Mouse (Mus musculus): ENCODE results near the gene Itgam. TPM values are rescaled to one million over a fixed set of nuclear protein-coding genes. Genes with fewer than 3 reads are reported as not detected.
"Not testable (repeated sequence)": the region's sequence is repeated elsewhere in the genome, so short reads cannot be mapped to it uniquely, and the experiment has no call there.

Gene Itgam
- polyA plus RNA-seq, 1 experiment from 2014 or later: 0.20 TPM

GRCm38 (mm10) chr7:128133596-128133995, 71.2 kb downstream of the Itgam start:
- Histone ChIP-seq H3K27me3 (ENCODE audit: control insufficient read depth, insufficient read depth, low read length) (no peaks in the 10 kb centered on the region), H3K9me3 (ENCODE audit: control insufficient read depth, low read length) (no peaks in the 10 kb centered on the region), H3K4me3 (ENCODE audit: low read depth, low read length) (no peak overlapping the region), H3K4me2 (no peak overlapping the region), H3K27ac (ENCODE audit: low read depth, low read length) (no peak overlapping the region), H3K9ac (ENCODE audit: low read length) (no peak overlapping the region), H3K36me3 (ENCODE audit: control insufficient read depth, insufficient read depth, low read length) (no peaks in the 10 kb centered on the region), H3K4me1 (ENCODE audit: control insufficient read depth, insufficient read depth, low read length) (no peaks in the 10 kb centered on the region)
- DNase-seq (ENCODE audit: low spot score, missing footprints): no peak
- ATAC-seq (ENCODE audit: low FRiP score): no peak
- WGBS: 83% methylated on average over 2 of the region's 2 CpGs

DNA sequence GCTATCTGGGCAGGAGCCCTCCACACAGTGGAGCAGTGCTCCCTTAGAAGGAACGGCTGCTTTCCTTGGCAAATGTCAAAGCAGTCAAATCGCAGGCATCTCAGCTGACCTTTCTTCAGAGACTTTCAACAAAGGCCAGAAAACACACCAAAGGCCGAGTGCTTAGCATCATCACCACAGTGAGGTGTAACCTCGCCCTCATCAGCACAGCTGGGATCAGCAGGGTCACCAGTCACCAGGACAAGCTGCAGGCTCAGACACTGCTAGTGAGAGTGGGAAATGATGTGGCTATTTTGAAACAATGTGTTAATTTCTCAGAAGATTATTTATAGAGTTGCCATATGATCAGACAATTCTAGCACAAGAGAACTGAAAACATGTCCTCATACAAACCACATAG, 74.5 kb downstream of the Itgam start:
- no peak for DNase-seq (ENCODE audit: low spot score, missing footprints)
- Histone ChIP-seq H3K9me3 (ENCODE audit: control insufficient read depth, low read length) (no peaks in the 10 kb centered on the region), H3K4me2 (no peak overlapping the region), H3K27ac (ENCODE audit: low read depth, low read length) (no peak overlapping the region), H3K27me3 (ENCODE audit: control insufficient read depth, insufficient read depth, low read length) (no peaks in the 10 kb centered on the region), H3K4me3 (ENCODE audit: low read depth, low read length) (no peak overlapping the region), H3K4me1 (ENCODE audit: control insufficient read depth, insufficient read depth, low read length) (no peaks in the 10 kb centered on the region), H3K36me3 (ENCODE audit: control insufficient read depth, insufficient read depth, low read length) (no peaks in the 10 kb centered on the region), H3K9ac (ENCODE audit: low read length) (no peak overlapping the region)
- WGBS: 55% methylated on average over 4 of the region's 4 CpGs
- ATAC-seq (ENCODE audit: low FRiP score): no peak

- H3K9me3 ChIP-seq (ENCODE audit: control insufficient read depth, low read length): no peaks in the 10 kb centered on the region
- H3K4me2 ChIP-seq: no peak overlapping the region
- DNase-seq (ENCODE audit: low spot score, missing footprints) (no peak), ATAC-seq (ENCODE audit: low FRiP score) (no peak)
- no peaks in the 10 kb centered on the region for H3K4me1 ChIP-seq (ENCODE audit: control insufficient read depth, insufficient read depth, low read length)
- H3K27ac ChIP-seq (ENCODE audit: low read depth, low read length): no peak overlapping the region
- no peaks in the 10 kb centered on the region for H3K27me3 ChIP-seq (ENCODE audit: control insufficient read depth, insufficient read depth, low read length)
- no peak overlapping the region for H3K9ac ChIP-seq (ENCODE audit: low read length)
- no peak overlapping the region for H3K4me3 ChIP-seq (ENCODE audit: low read depth, low read length)
- H3K36me3 ChIP-seq (ENCODE audit: control insufficient read depth, insufficient read depth, low read length): no peaks in the 10 kb centered on the region
- WGBS: 93% methylated on average over 6 of the region's 6 CpGs
Measured at GRCm38 (mm10) chr7:128139611-128140010, 77.2 kb downstream of the Itgam start.

DNA sequence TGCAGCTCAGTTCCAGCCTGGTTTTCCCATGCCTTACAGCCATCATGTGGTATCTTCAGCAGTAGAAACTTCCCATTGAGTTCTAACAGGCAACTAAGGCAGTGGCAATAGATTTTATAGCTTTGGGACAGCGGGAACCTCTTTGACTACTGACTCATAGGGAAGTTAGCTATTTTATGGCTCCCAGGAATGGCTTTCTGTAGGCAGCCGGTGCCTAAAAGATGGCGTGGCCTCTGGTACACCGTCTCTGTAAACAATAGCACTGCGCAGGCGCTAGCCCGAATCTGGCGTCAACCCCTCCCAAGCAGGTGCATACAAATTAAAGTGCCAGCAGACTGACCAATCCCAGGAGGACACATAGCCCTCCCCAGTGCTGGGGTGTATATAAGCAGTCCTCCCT, 88.5 kb downstream of the Itgam start:
- Histone ChIP-seq H3K27me3 (ENCODE audit: control insufficient read depth, insufficient read depth, low read length) (no peaks in the 10 kb centered on the region), H3K4me2 (no peak overlapping the region), H3K9me3 (ENCODE audit: control insufficient read depth, low read length) (no peaks in the 10 kb centered on the region), H3K4me1 (ENCODE audit: control insufficient read depth, insufficient read depth, low read length) (no peaks in the 10 kb centered on the region), H3K4me3 (ENCODE audit: low read depth, low read length) (no peak overlapping the region), H3K36me3 (ENCODE audit: control insufficient read depth, insufficient read depth, low read length) (no peaks in the 10 kb centered on the region), H3K27ac (ENCODE audit: low read depth, low read length) (no peak overlapping the region), H3K9ac (ENCODE audit: low read length) (no peak overlapping the region)
- no peak for DNase-seq (ENCODE audit: low spot score, missing footprints)
- 94% methylated on average over 8 of the region's 8 CpGs for WGBS
- ATAC-seq (ENCODE audit: low FRiP score): no peak

DNA sequence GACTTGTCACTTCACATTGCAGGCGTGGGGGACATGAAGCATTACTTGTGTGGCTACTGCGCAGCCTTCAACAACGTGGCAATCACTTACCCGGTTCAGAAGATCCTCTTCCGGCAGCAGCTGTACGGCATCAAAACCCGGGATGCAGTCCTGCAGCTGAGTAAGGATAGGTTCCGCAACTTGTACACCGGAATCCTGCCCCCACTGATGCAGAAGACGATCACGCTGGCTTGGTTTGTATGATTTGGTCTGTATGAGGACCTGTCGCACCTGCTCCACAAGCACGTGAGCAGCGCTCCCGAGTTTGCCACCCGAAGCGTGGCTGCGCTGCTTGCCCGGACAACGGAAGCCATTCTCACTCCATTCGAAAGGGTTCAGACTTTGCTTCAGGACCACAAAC, 91.6 kb downstream of the Itgam start, which contains the start of gene Itgad:
Gene Itgad, plus strand, starts transcription at position 301 of the 400 bp plus-strand sequence.
- Histone ChIP-seq H3K4me2 (no peak within 1 kb of the TSS), H3K27me3 (ENCODE audit: control insufficient read depth, insufficient read depth, low read length) (no peaks in the 10 kb centered on the region), H3K27ac (ENCODE audit: low read depth, low read length) (no peak within 1 kb of the TSS), H3K9ac (ENCODE audit: low read length) (no peak within 1 kb of the TSS), H3K9me3 (ENCODE audit: control insufficient read depth, low read length) (no peaks in the 10 kb centered on the region), H3K4me1 (ENCODE audit: control insufficient read depth, insufficient read depth, low read length) (no peaks in the 10 kb centered on the region), H3K36me3 (ENCODE audit: control insufficient read depth, insufficient read depth, low read length) (no peaks in the 10 kb centered on the region), H3K4me3 (ENCODE audit: low read depth, low read length) (no peak within 1 kb of the TSS)
- ATAC-seq (ENCODE audit: low FRiP score) (no peak), DNase-seq (ENCODE audit: low spot score, missing footprints) (no peak)
- 94% methylated on average over 21 of the region's 21 CpGs for WGBS

DNA sequence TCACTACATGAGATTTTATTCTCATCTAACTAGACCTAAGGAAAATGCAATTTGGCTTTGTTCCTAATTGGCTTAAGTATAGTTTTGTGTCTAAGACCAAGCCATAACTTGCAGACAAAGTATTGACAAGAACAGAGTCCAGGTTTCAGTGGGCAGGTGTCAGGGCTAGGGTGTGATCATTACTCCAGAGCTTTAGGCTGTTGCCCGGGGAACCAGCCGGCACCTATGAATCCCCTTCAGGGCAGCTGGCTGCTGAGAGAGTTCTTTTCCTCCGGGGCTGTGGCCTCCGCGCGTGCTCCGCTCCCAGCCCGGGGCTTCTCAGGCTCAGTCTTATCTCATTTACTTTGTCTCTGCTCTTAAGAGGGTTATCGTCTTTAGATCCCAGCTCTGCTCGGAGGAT, 92.5 kb downstream of the Itgam start:
- Histone ChIP-seq H3K9ac (ENCODE audit: low read length) (no peak overlapping the region), H3K4me1 (ENCODE audit: control insufficient read depth, insufficient read depth, low read length) (no peaks in the 10 kb centered on the region), H3K9me3 (ENCODE audit: control insufficient read depth, low read length) (no peaks in the 10 kb centered on the region), H3K4me3 (ENCODE audit: low read depth, low read length) (no peak overlapping the region), H3K36me3 (ENCODE audit: control insufficient read depth, insufficient read depth, low read length) (no peaks in the 10 kb centered on the region), H3K27me3 (ENCODE audit: control insufficient read depth, insufficient read depth, low read length) (no peaks in the 10 kb centered on the region), H3K27ac (ENCODE audit: low read depth, low read length) (no peak overlapping the region), H3K4me2 (no peak overlapping the region)
- ATAC-seq (ENCODE audit: low FRiP score) (no peak), DNase-seq (ENCODE audit: low spot score, missing footprints) (no peak)
- 52% methylated on average over 10 of the region's 10 CpGs for WGBS

DNA sequence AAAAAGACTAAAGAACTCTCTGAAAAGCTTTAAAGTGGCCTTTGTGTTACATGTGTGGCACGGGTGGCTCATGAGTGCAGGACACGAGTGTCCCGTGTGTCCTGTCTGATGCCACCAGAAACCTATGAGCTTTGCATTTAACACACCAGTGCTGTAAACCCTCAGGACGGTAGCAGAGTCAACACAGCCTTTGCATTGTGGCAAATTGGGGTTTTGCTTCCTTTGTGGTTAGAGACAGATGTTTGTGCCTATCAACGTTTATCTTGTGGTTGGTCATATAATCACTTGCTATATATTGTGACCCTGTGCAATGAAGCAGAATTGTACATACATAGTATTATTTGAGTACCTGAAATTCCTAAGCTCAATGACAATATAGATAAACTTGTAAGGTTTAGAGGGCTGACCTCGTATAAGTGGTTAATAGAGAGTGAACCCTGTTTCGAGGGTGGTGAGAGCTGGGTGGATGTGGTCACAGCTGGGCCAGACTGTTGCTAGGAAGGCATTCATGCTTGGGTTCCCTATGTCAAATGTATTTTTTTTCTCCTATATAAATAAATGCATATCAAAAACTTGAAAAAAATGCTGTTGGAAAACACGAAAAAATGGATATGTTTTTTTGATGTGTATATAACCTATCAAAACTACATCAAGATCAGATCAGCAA, 96.4 kb downstream of the Itgam start:
- not testable (repeated sequence) for H3K27me3 ChIP-seq (ENCODE audit: control insufficient read depth, insufficient read depth, low read length); DNase-seq (ENCODE audit: low spot score, missing footprints); ATAC-seq (ENCODE audit: low FRiP score); H3K9me3 ChIP-seq (ENCODE audit: control insufficient read depth, low read length); H3K4me1 ChIP-seq (ENCODE audit: control insufficient read depth, insufficient read depth, low read length); H3K27ac ChIP-seq (ENCODE audit: low read depth, low read length); H3K9ac ChIP-seq (ENCODE audit: low read length); H3K4me2 ChIP-seq; H3K4me3 ChIP-seq (ENCODE audit: low read depth, low read length); H3K36me3 ChIP-seq (ENCODE audit: control insufficient read depth, insufficient read depth, low read length)
- 87% methylated on average over 8 of the region's 8 CpGs for WGBS

- no peaks in the 10 kb centered on the region for H3K36me3 ChIP-seq (ENCODE audit: control insufficient read depth, insufficient read depth, low read length)
- H3K9me3 ChIP-seq (ENCODE audit: control insufficient read depth, low read length): no peaks in the 10 kb centered on the region
- H3K27me3 ChIP-seq (ENCODE audit: control insufficient read depth, insufficient read depth, low read length): no peaks in the 10 kb centered on the region
- WGBS: 93% methylated on average over 4 of the region's 4 CpGs
- no peak overlapping the region for H3K27ac ChIP-seq (ENCODE audit: low read depth, low read length)
- no peak overlapping the region for H3K4me3 ChIP-seq (ENCODE audit: low read depth, low read length)
- DNase-seq (ENCODE audit: low spot score, missing footprints) (no peak), ATAC-seq (ENCODE audit: low FRiP score) (no peak)
- no peak overlapping the region for H3K9ac ChIP-seq (ENCODE audit: low read length)
- no peak overlapping the region for H3K4me2 ChIP-seq
- no peaks in the 10 kb centered on the region for H3K4me1 ChIP-seq (ENCODE audit: control insufficient read depth, insufficient read depth, low read length)
Measured at GRCm38 (mm10) chr7:128164001-128164400, 101.6 kb downstream of the Itgam start.

DNA sequence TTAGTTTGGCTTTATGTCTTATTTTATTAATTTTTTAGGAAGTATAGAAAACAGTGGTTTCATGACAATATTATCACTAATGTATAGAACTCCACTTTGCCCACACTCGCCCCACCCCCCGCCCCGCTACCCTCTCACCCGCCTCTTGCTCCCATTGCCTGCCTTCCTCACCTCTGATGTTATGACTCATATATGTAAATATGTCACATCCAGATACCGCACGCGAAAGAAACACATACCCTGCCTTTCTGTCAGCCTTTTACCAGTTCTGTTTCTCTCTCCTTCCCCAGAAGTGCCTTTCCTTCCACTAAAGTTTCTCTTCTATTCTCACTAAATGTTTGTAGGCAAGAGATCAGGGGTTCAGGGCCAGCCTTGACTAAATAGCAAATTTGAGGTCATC, 104.0 kb downstream of the Itgam start:
- Histone ChIP-seq H3K4me2 (no peak overlapping the region), H3K27ac (ENCODE audit: low read depth, low read length) (no peak overlapping the region), H3K9ac (ENCODE audit: low read length) (no peak overlapping the region), H3K4me1 (ENCODE audit: control insufficient read depth, insufficient read depth, low read length) (no peaks in the 10 kb centered on the region), H3K27me3 (ENCODE audit: control insufficient read depth, insufficient read depth, low read length) (no peaks in the 10 kb centered on the region), H3K36me3 (ENCODE audit: control insufficient read depth, insufficient read depth, low read length) (no peaks in the 10 kb centered on the region), H3K9me3 (ENCODE audit: control insufficient read depth, low read length) (no peaks in the 10 kb centered on the region), H3K4me3 (ENCODE audit: low read depth, low read length) (no peak overlapping the region)
- 93% methylated on average over 7 of the region's 7 CpGs for WGBS
- ATAC-seq (ENCODE audit: low FRiP score) (no peak), DNase-seq (ENCODE audit: low spot score, missing footprints) (no peak)
